Mouse (Mus musculus) ES-Bruce4 (cell line): ENCODE measurements at regions not wholly inside any gene's neighbourhood (a gene's known extent, or its start where the extent isn't known, plus 50 kb on each side); places are given as distances from the start of the nearest gene placed in this dataset.

ENCODE experiments used
- EP300 ChIP-seq: IDR thresholded peaks from 2 replicates; pipeline ENCODE4 v1.6.1; 2011; ENCODE audit warnings: low read depth, low read length; ENCODE audit not compliant: insufficient read depth
- POLR2A ChIP-seq: IDR thresholded peaks from one replicate; pipeline ENCODE4 v1.8.1; 2011; ENCODE audit warnings: low read length; ENCODE audit not compliant: insufficient read depth

GRCm38 (mm10) chr6:98590989-98591388, 248.4 kb upstream of the Gm765 start:
- TF ChIP-seq EP300 (no peak), POLR2A (no peak)
